Mouse (Mus musculus) ovary, adult 2 months (tissue): ENCODE results near the gene Coq3. TPM values are rescaled to one million over a fixed set of nuclear protein-coding genes. Genes with fewer than 3 reads are reported as not detected.

Source experiments
- polyA plus RNA-seq: library from polyadenylated mRNA; depleted of rRNA; stranded (reverse); fragments of >200 nt; gene quantifications from 2 replicates; pipeline ENCODE4 v1.2.3, GENCODE M21; 2012; rRNA removed

Gene Coq3
- 1.8 and 3.1 TPM in 2 replicates for polyA plus RNA-seq

GRCm38 (mm10) chr4:21879565-21880220 is at the start of gene Coq3:
Gene Coq3 (plus strand): TSS chr4:21879673.

GRCm38 (mm10) chr4:21847481-21848286 is 31.8 kb upstream of the Coq3 start, which contains the start of gene Pnisr:
Gene Pnisr (plus strand): TSS chr4:21847583.

DNA sequence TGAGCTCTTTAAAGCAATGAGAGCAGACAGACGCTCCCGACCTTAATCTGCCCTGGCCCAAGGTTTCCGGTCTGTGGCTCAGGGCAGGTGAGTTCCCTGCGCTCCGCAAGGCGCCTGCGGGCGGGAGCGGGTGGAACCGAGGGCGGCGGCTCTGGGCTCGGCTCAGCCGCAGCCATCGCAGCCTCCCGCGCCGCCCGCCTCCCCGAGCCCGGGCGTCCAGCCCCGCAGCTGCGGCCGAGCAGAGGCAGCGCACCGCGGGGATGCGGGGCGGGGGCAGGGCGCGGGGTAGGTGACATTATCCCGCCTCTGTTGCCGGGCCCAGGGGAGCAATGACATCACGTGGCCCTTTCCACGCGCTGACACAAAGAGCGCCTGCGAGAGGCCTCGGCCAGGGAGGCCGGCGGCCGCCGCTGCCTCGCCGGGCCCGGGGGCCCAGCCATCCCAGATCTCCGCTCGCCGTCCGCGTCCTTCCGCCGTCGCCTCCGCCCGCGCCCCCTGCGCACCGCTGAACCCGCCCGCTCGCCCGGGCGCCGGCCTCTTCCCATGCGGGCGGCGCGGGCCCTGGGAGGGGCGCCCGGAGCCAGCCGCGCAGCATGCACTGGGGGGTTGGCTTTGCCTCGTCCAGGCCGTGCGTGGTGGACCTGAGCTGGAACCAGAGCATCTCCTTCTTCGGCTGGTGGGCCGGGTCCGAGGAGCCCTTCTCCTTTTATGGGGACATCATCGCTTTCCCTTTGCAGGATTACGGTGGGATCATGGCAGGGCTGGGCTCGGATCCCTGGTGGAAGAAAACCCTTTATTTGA is 51.7 kb downstream of the Coq3 start, which contains the start of gene Faxc:
TSS of gene Faxc (plus strand) at position 359 of the 801 bp plus-strand sequence.

Other genes with a start within 250 kb of the Coq3 start
- gene Prdm13, start 193.7 kb upstream of the Coq3 start, polyA plus RNA-seq = 0.09 and 0.34 TPM in 2 replicates
- 2.8 and 4.3 TPM in 2 replicates for gene Ccnc, start 152.0 kb upstream of the Coq3 start, polyA plus RNA-seq
- gene Usp45, start 112.5 kb upstream of the Coq3 start, polyA plus RNA-seq = 3.7 TPM in 2 replicates
- 0.43 and 0.78 TPM in 2 replicates for gene Tstd3, start 112.5 kb upstream of the Coq3 start, polyA plus RNA-seq
- 38.2 and 58.6 TPM in 2 replicates for gene Pnisr, start 32.1 kb upstream of the Coq3 start, polyA plus RNA-seq
- 3.4 and 3.6 TPM in 2 replicates for gene Faxc, start 51.7 kb downstream of the Coq3 start, polyA plus RNA-seq